Mouse (Mus musculus): Measurements from ENCODE around the gene Olfr1246.
"Not testable (repeated sequence)": the region's sequence is repeated elsewhere in the genome, so short reads cannot be mapped to it uniquely, and the experiment has no call there.

The Olfr1246 gene

GRCm38 (mm10) chr2:89593057-89593456 lies at the start of gene Olfr1246:
Gene Olfr1246, minus strand, starts transcription at chr2:89593157.
- DNase-seq, result no peak

GRCm38 (mm10) chr2:89634883-89635282 lies 41.9 kb upstream of the Olfr1246 start, which contains the start of gene Olfr1249:
Gene Olfr1249, minus strand, starts transcription at chr2:89634983.
- no peak for DNase-seq

GRCm38 (mm10) chr2:89618145-89618544 lies 25.2 kb upstream of the Olfr1246 start, which contains the start of gene Olfr1248:
Gene Olfr1248, minus strand, starts transcription at chr2:89618245.
- DNase-seq, result not testable (repeated sequence)

GRCm38 (mm10) chr2:89614030-89614429 lies 21.1 kb upstream of the Olfr1246 start, which contains the start of gene Olfr1247:
Gene Olfr1247, minus strand, starts transcription at chr2:89614130.
- DNase-seq, result no peak

GRCm38 (mm10) chr2:89578347-89578746 lies 14.6 kb downstream of the Olfr1246 start, which contains the start of gene Olfr1245:
Gene Olfr1245, minus strand, starts transcription at chr2:89578447.
- DNase-seq, result no peak

- not testable (repeated sequence) for DNase-seq
Measured at GRCm38 (mm10) chr2:89562706-89563105, 30.3 kb downstream of the Olfr1246 start.

GRCm38 (mm10) chr2:89544516-89544915 lies 48.4 kb downstream of the Olfr1246 start:
- DNase-seq, result no peak

GRCm38 (mm10) chr2:89539923-89540322 lies 53.0 kb downstream of the Olfr1246 start:
- DNase-seq, result no peak

Data from cerebellum, postnatal 14 days (tissue).